Mouse (Mus musculus) midbrain, embryonic 10.5 days (tissue): Measurements from ENCODE around the gene Tsr2. TPM values are rescaled to one million over a fixed set of nuclear protein-coding genes. Genes with fewer than 3 reads are reported as not detected.

Experiments used
- polyA plus RNA-seq: library from polyadenylated mRNA; unstranded; fragments of >200 nt; fragmentation: Nextera tagmentation; extraction: Ambion mirVana; gene quantifications from 2 replicates; pipeline ENCODE4 v1.2.1, GENCODE M21; 2016

Tsr2 gene
- polyA plus RNA-seq, 1 experiment from 2014 or later, result 60.9 TPM

Other genes with a start within 250 kb of the Tsr2 start
- 39.9 and 46.3 TPM in 2 replicates for gene Gnl3l, start 79.2 kb downstream of the Tsr2 start, polyA plus RNA-seq
- 8.4 and 8.5 TPM in 2 replicates for gene Fgd1, start 50.4 kb downstream of the Tsr2 start, polyA plus RNA-seq
- 7.5 and 9.0 TPM in 2 replicates for gene Wnk3, start 101.5 kb upstream of the Tsr2 start, polyA plus RNA-seq
- 2.9 and 3.4 TPM in 2 replicates for gene Fam120c, start 247.6 kb upstream of the Tsr2 start, polyA plus RNA-seq